In genomic region chr7:41632409-41633220, GRCm38 (mm10) we compare ENCODE assay signal across 8 mouse cellular contexts. TPM values are rescaled to one million over a fixed set of nuclear protein-coding genes. Genes with fewer than 3 reads are reported as not detected.
A peak's percentile ranks its signal among the peaks of the same experiment; 100 is the strongest.
DNase-seq lines count a peak whose midpoint lies in the region; ATAC-seq and TF ChIP-seq lines count a peak whose summit lies in the region.

Gene Zfp788 (plus strand): TSS chr7:41633203.

- H3K27ac ChIP-seq in heart, embryonic 11.5 days (ENCODE audit: low read depth, low read length) = peak within 1 kb of the TSS; percentile 94
- H3K27ac ChIP-seq in kidney, embryonic 16.5 days (ENCODE audit: low read length) = peak within 1 kb of the TSS; percentile 96
- peak within 1 kb of the TSS; percentile 52 for H3K27ac ChIP-seq in liver, adult 2 months (replicated peaks; ENCODE audit: insufficient read depth, low read depth, low read length)

- TF ChIP-seq POLR2A in brain, embryonic 14.5 days (IDR thresholded peaks at IDR 0.05; ENCODE audit: borderline replicate concordance, extremely low read depth, insufficient read depth, insufficient read length, poor library complexity, severe bottlenecking) = no peak; the same call in 1 of the 2 replicates
- TF ChIP-seq POLR2A in liver, adult 2 months (IDR thresholded peaks at IDR 0.05; ENCODE audit: extremely low read depth, insufficient read depth, low read length) = 0 out of 2 replicates have a peak, but pooled peaks have one; percentile 6
- TF ChIP-seq POLR2A in myocyte (IDR thresholded peaks at IDR 0.05; ENCODE audit: insufficient read length, low read depth) = peak; percentile 73

- peak within 1 kb of the TSS; percentile 32 for H3K4me3 ChIP-seq in C2C12 (ENCODE audit: insufficient read depth, poor library complexity, severe bottlenecking)
- H3K4me3 ChIP-seq in erythroblast, embryonic 14.5 days (replicated peaks) = peak within 1 kb of the TSS; percentile 67
- peak within 1 kb of the TSS; percentile 71 for H3K4me3 ChIP-seq in heart, embryonic 11.5 days (ENCODE audit: low read depth, low read length)
- peak within 1 kb of the TSS; percentile 70 for H3K4me3 ChIP-seq in kidney, embryonic 16.5 days (ENCODE audit: low read length)
- H3K4me3 ChIP-seq in liver, adult 2 months (ENCODE audit: insufficient read depth, low read depth, low read length) = peak within 1 kb of the TSS; percentile 82
- peak within 1 kb of the TSS; percentile 42 for H3K4me3 ChIP-seq in myocyte

- no peaks in the 10 kb centered on the region for H3K79me3 ChIP-seq in C2C12 (ENCODE audit: low read depth)

- ATAC-seq in heart, embryonic 11.5 days (replicated peaks; ENCODE audit: insufficient number of reproducible peaks, low FRiP score, low TSS enrichment) = peak; percentile 97
- peak; percentile 98 for ATAC-seq in kidney, embryonic 16.5 days (ENCODE audit: low FRiP score, low TSS enrichment)

- H3K79me2 ChIP-seq in C2C12 (ENCODE audit: control insufficient read depth, insufficient read depth) (peaks cover 14% of the 10 kb centered on the region), myocyte (ENCODE audit: control insufficient read depth, insufficient read depth) (no peaks in the 10 kb centered on the region)
- no peaks in the 10 kb centered on the region for H3K79me2 ChIP-seq in liver, adult 2 months (ENCODE audit: control insufficient read depth, insufficient read depth, low read length)

- peak within 1 kb of the TSS; percentile 79 for H3K9ac ChIP-seq in heart, embryonic 11.5 days (ENCODE audit: low read depth, low read length)
- peak within 1 kb of the TSS; percentile 83 for H3K9ac ChIP-seq in kidney, embryonic 16.5 days (replicated peaks; ENCODE audit: low read length)
- peak within 1 kb of the TSS; percentile 63 for H3K9ac ChIP-seq in liver, adult 2 months (ENCODE audit: low read depth, low read length)

- peak; percentile 67 for TF ChIP-seq CTCF in C2C12 (IDR thresholded peaks at IDR 0.05; ENCODE audit: control insufficient read depth, insufficient read depth, insufficient read length)
- TF ChIP-seq CTCF in brain, embryonic 14.5 days (IDR thresholded peaks at IDR 0.05; ENCODE audit: borderline replicate concordance, extremely low read depth, insufficient read depth, insufficient read length) = peak; percentile 59
- peak; percentile 88 for TF ChIP-seq CTCF in liver, adult 2 months (IDR thresholded peaks at IDR 0.05; ENCODE audit: low read depth, low read length)

- H3K27me3 ChIP-seq in C2C12 (ENCODE audit: control insufficient read depth, insufficient read depth, insufficient read length) (no peaks in the 10 kb centered on the region), myocyte (ENCODE audit: control insufficient read depth, insufficient read depth, insufficient read length) (no peaks in the 10 kb centered on the region)
- no peaks in the 10 kb centered on the region for H3K27me3 ChIP-seq in erythroblast, embryonic 14.5 days (ENCODE audit: control insufficient read depth)
- H3K27me3 ChIP-seq in heart, embryonic 11.5 days (ENCODE audit: control insufficient read depth, insufficient read depth, low read length) = no peaks in the 10 kb centered on the region
- no peaks in the 10 kb centered on the region for H3K27me3 ChIP-seq in kidney, embryonic 16.5 days (ENCODE audit: insufficient read depth, low read length)
- no peaks in the 10 kb centered on the region for H3K27me3 ChIP-seq in liver, adult 2 months (ENCODE audit: control insufficient read depth, insufficient read depth, low read length)
- no peaks in the 10 kb centered on the region for H3K27me3 ChIP-seq in splenic B cell, adult 2 months (ENCODE audit: control insufficient read depth, insufficient read depth, low read length, poor library complexity, severe bottlenecking)

- H3K36me3 ChIP-seq in C2C12 (ENCODE audit: control insufficient read depth, insufficient read depth) = peaks cover 7% of the 10 kb centered on the region
- peaks cover 18% of the 10 kb centered on the region for H3K36me3 ChIP-seq in erythroblast, embryonic 14.5 days (ENCODE audit: control insufficient read depth)
- peaks cover 16% of the 10 kb centered on the region for H3K36me3 ChIP-seq in heart, embryonic 11.5 days (ENCODE audit: control insufficient read depth, insufficient read depth, low read length)
- peaks cover 29% of the 10 kb centered on the region for H3K36me3 ChIP-seq in kidney, embryonic 16.5 days (ENCODE audit: insufficient read depth, low read length)
- no peaks in the 10 kb centered on the region; the same call in 1 of the 2 replicates for H3K36me3 ChIP-seq in liver, adult 2 months (ENCODE audit: control insufficient read depth, insufficient read depth, low read length)
- H3K36me3 ChIP-seq in myocyte (ENCODE audit: control insufficient read depth, insufficient read depth) = peaks cover 2% of the 10 kb centered on the region
- H3K36me3 ChIP-seq in splenic B cell, adult 2 months (ENCODE audit: control insufficient read depth, insufficient read depth, low read length, poor library complexity, severe bottlenecking) = no peaks in the 10 kb centered on the region

- peak within 1 kb of the TSS; percentile 61 for H3ac ChIP-seq in C2C12 (ENCODE audit: control insufficient read depth, insufficient read length, low read depth)
- H3ac ChIP-seq in myocyte (ENCODE audit: control insufficient read depth, insufficient read length) = no peak within 1 kb of the TSS

- H3K4me1 ChIP-seq in erythroblast, embryonic 14.5 days (ENCODE audit: control insufficient read depth) = peaks cover 25% of the 10 kb centered on the region
- H3K4me1 ChIP-seq in heart, embryonic 11.5 days (ENCODE audit: control insufficient read depth, insufficient read depth, low read length) = peaks cover 4% of the 10 kb centered on the region; the same call in 1 of the 2 replicates
- peaks cover 4% of the 10 kb centered on the region; the same call in 1 of the 2 replicates for H3K4me1 ChIP-seq in kidney, embryonic 16.5 days (ENCODE audit: insufficient read depth, low read length)
- no peaks in the 10 kb centered on the region for H3K4me1 ChIP-seq in liver, adult 2 months (ENCODE audit: control insufficient read depth, insufficient read depth, low read length)

- peak within 1 kb of the TSS; percentile 96 for H3K4me2 ChIP-seq in heart, embryonic 11.5 days
- peak within 1 kb of the TSS; percentile 71 for H3K4me2 ChIP-seq in kidney, embryonic 16.5 days (replicated peaks; ENCODE audit: low read depth, low read length)
- peak within 1 kb of the TSS; percentile 94 for H3K4me2 ChIP-seq in myocyte (ENCODE audit: low read depth)

- 1% methylated on average over 27 of the region's 27 CpGs for WGBS in heart, embryonic 11.5 days (ENCODE audit: insufficient replicate concordance)
- under 1% methylated on average over 27 of the region's 27 CpGs for WGBS in kidney, embryonic 16.5 days
- WGBS in liver, adult 2 months = under 1% methylated on average over 27 of the region's 27 CpGs

- no peaks in the 10 kb centered on the region for H3K9me3 ChIP-seq in erythroblast, embryonic 14.5 days (ENCODE audit: control insufficient read depth, low read length)
- H3K9me3 ChIP-seq in heart, embryonic 11.5 days (replicated peaks; ENCODE audit: control insufficient read depth, low read length) = no peaks in the 10 kb centered on the region
- peaks cover 12% of the 10 kb centered on the region for H3K9me3 ChIP-seq in kidney, embryonic 16.5 days (ENCODE audit: low read length)

- peak; percentile 98 for DNase-seq in brain, embryonic 14.5 days (ENCODE audit: low read depth)
- peak; percentile 93 for DNase-seq in liver, adult 2 months (ENCODE audit: extremely low read depth, low read depth, low spot score)
- peak; percentile 84 for DNase-seq in splenic B cell, adult 2 months (ENCODE audit: low read depth, low spot score)

TF ChIP-seq in C2C12, 6 proteins besides CTCF, POLR2A, EP300 and RAD21:
- peak; percentile 21 for TF ChIP-seq MAX (IDR thresholded peaks at IDR 0.05)
- TF ChIP-seq FOSL1 (IDR thresholded peaks at IDR 0.05; ENCODE audit: insufficient read depth, low read length, poor library complexity, severe bottlenecking) = no peak

TF ChIP-seq in myocyte, 11 proteins besides CTCF, POLR2A, EP300 and RAD21:
- no peak for TF ChIP-seq MAX (IDR thresholded peaks at IDR 0.05; ENCODE audit: low read depth)
- TF ChIP-seq CEBPB (IDR thresholded peaks at IDR 0.05; ENCODE audit: insufficient read depth, poor library complexity, severe bottlenecking) = no peak
- TF ChIP-seq E2F4 (IDR thresholded peaks at IDR 0.05; ENCODE audit: insufficient read depth) = no peak
- TF ChIP-seq POLR2AphosphoS2 (IDR thresholded peaks at IDR 0.05; ENCODE audit: insufficient read length, low read depth) = peak; percentile 66
- no peak for TF ChIP-seq SRF (IDR thresholded peaks at IDR 0.05; ENCODE audit: control insufficient read depth, insufficient read length, low read depth)
- no peak for TF ChIP-seq TCF3 (IDR thresholded peaks at IDR 0.05; ENCODE audit: insufficient read length, low read depth)
- no peak for TF ChIP-seq TCF12 (IDR thresholded peaks at IDR 0.05; ENCODE audit: insufficient read depth, poor library complexity, severe bottlenecking)
- no peak for TF ChIP-seq USF1 (IDR thresholded peaks at IDR 0.05; ENCODE audit: low read depth)

RNA-seq across cellular contexts. Expression of gene Zfp788, which starts in this region (rescaled TPM):
- polyA plus RNA-seq in C2C12 (2012; fragmentation: generic; extraction: Trizol) = 1.5 TPM
- polyA plus RNA-seq in brain, embryonic 14.5 days (2012; rRNA removed) = 16.1 and 18.5 TPM in 2 replicates
- polyA plus RNA-seq in erythroblast, embryonic 14.5 days (2012) = not detected in 2 replicates
- 5.9 and 6.3 TPM in 2 replicates for polyA plus RNA-seq in heart, embryonic 11.5 days (2014; fragmentation: Nextera tagmentation; extraction: Ambion mirVana)
- 12.6 and 13.5 TPM in 2 replicates for polyA plus RNA-seq in kidney, embryonic 16.5 days (2015; fragmentation: Nextera tagmentation; extraction: Ambion mirVana)
- total RNA-seq in liver, adult 2 months (2014; rRNA removed) = 2.6 and 3.5 TPM in 2 replicates
- 0.13 and 0.55 TPM in 2 replicates for polyA plus RNA-seq in liver, adult 2 months (2012; rRNA removed)
- polyA plus RNA-seq in myocyte (2012; fragmentation: generic; extraction: Trizol) = 1.4 TPM

Comparison
In these comparisons a context has a peak if more than half of its experiments do, and no peak if none do; other contexts are left out.
1. Peak in every context shown above with its lines: DNase-seq, ATAC-seq, H3K4me3 ChIP-seq and H3K27ac ChIP-seq.
2. H3K4me3 ChIP-seq: peak in every context shown above with its lines; median percentile 82 in liver, adult 2 months; 71 in heart, embryonic 11.5 days; 70 in kidney, embryonic 16.5 days; 67 in erythroblast, embryonic 14.5 days; 42 in myocyte; 32 in C2C12.